Mouse (Mus musculus): ENCODE results near the gene Stambpl1.

Gene Stambpl1

GRCm38 (mm10) chr19:34192008-34192963 lies at the start of gene Stambpl1:
Gene Stambpl1 (plus strand): TSS chr19:34192229.
- peak; percentile 51 for DNase-seq

GRCm38 (mm10) chr19:34148421-34148820 lies 43.6 kb upstream of the Stambpl1 start:
- DNase-seq: no peak

- no peak for DNase-seq
These were observed 40.1 kb upstream of the Stambpl1 start for GRCm38 (mm10) chr19:34151909-34152308.

GRCm38 (mm10) chr19:34153263-34154144 lies 38.5 kb upstream of the Stambpl1 start:
- DNase-seq: no peak

GRCm38 (mm10) chr19:34162693-34163092 lies 29.3 kb upstream of the Stambpl1 start:
- no peak for DNase-seq

GRCm38 (mm10) chr19:34165891-34166290 lies 26.1 kb upstream of the Stambpl1 start, which contains the start of gene Ankrd22:
Gene Ankrd22 (minus strand): TSS chr19:34166053.
- DNase-seq: no peak

GRCm38 (mm10) chr19:34166386-34166785 lies 25.6 kb upstream of the Stambpl1 start:
- DNase-seq: no peak

- DNase-seq: no peak
These were observed 23.9 kb upstream of the Stambpl1 start for GRCm38 (mm10) chr19:34167896-34168661.

GRCm38 (mm10) chr19:34169121-34169520 lies 22.9 kb upstream of the Stambpl1 start:
- DNase-seq: no peak

GRCm38 (mm10) chr19:34171167-34171566 lies 20.9 kb upstream of the Stambpl1 start:
- DNase-seq: no peak

GRCm38 (mm10) chr19:34174004-34174403 lies 18.0 kb upstream of the Stambpl1 start:
- DNase-seq: no peak

GRCm38 (mm10) chr19:34179136-34179535 lies 12.9 kb upstream of the Stambpl1 start:
- no peak for DNase-seq

- DNase-seq: no peak
These were observed 11.7 kb upstream of the Stambpl1 start for GRCm38 (mm10) chr19:34180316-34180715.

- DNase-seq: no peak
These were observed 10.8 kb upstream of the Stambpl1 start for GRCm38 (mm10) chr19:34181234-34181633.

GRCm38 (mm10) chr19:34182490-34182889 lies 9.5 kb upstream of the Stambpl1 start:
- DNase-seq: no peak

- DNase-seq: no peak
These were observed 5.2 kb upstream of the Stambpl1 start for GRCm38 (mm10) chr19:34186845-34187244.

GRCm38 (mm10) chr19:34191645-34192007 lies 403 bp upstream of the Stambpl1 start:
- DNase-seq: no peak

- peak; percentile 17 for DNase-seq
These were observed 1.1 kb downstream of the Stambpl1 start for GRCm38 (mm10) chr19:34193149-34193548.

- no peak for DNase-seq
These were observed 1.7 kb downstream of the Stambpl1 start for GRCm38 (mm10) chr19:34193683-34194082.

- DNase-seq: no peak
These were observed 2.2 kb downstream of the Stambpl1 start for GRCm38 (mm10) chr19:34194132-34194745.

GRCm38 (mm10) chr19:34195031-34195430 lies 3.0 kb downstream of the Stambpl1 start:
- DNase-seq: no peak

GRCm38 (mm10) chr19:34198066-34198465 lies 6.0 kb downstream of the Stambpl1 start:
- no peak for DNase-seq
